Mouse (Mus musculus) kidney, postnatal 4 days (tissue): ENCODE results near the gene Was.
A peak's percentile ranks its signal among the peaks of the same experiment; 100 is the strongest.
"Not testable (repeated sequence)": the region's sequence is repeated elsewhere in the genome, so short reads cannot be mapped to it uniquely, and the experiment has no call there.

Source experiments
- DNase-seq, 2 experiments: peaks; one replicate each; pipeline ENCODE4 v3.0.0; 2021; ENCODE audit warnings: mixed read lengths in 2 of 2

The Was gene

GRCm38 (mm10) chrX:8073881-8074429 is 16.3 kb downstream of the Was start:
- DNase-seq: peak; percentile 41 to 63

DNA sequence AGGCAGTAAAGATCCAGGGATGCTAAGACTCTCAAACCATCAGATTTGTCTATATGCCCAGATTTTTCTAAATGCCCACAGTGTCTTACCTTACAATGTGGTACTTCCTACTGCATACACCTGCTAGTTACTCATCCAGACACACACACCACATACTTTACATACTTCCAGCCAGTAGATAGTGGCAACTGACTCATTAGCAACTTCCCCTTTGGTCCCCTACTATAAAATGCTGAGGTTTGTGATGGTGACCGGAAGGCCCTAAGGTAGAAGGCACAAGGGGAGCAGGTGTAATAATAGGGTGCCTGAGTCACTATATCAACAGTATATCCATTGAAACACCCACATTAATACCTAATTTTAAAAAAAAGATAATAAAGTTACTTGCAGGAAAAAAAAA is 21.1 kb downstream of the Was start:
- DNase-seq: no peak

DNA sequence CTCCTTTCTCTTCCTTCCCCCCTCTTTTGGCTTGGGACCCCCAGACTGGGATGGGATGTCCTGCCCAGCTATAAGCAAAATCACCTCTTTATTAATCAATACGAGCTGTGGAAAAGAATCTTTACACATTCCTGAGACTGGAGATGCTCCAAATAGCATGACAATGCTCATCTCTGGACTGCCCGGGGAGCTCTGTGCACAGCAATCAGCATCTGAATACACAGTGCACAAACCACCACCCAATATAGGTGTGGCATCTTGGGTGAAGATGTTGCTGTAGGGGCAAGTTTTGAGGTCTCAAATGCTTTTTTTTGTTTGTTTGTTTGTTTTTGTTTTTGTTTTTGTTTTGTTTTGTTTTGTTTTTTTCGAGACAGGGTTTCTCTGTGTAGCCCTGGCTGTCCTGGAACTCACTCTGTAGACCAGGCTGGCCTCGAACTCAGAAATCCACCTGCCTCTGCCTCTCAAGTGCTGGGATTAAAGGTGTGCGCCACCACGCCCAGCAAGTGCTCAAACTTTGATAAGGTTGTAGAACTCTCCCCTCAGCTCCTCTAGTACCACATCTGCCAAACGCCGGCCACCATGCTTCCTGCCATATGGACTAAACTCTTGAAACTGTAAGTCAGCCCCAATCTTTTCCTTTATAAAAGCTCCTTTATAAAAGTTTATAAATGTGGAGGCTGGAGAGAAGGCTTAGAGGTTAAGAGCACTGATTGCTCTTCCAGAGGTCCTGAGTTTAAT is 39.1 kb downstream of the Was start:
- not testable (repeated sequence) for DNase-seq

- no peak for DNase-seq
Measured at GRCm38 (mm10) chrX:8033009-8033408, 57.3 kb downstream of the Was start.
